Mouse (Mus musculus) stomach, embryonic 15.5 days (tissue): ENCODE measurements at regions not wholly inside any gene's neighbourhood (a gene's known extent, or its start where the extent isn't known, plus 50 kb on each side); places are given as distances from the start of the nearest gene placed in this dataset.
A peak's percentile ranks its signal among the peaks of the same experiment; 100 is the strongest.

ENCODE experiments used
- ATAC-seq: fragments of 200-750 bp; cut with Nextera tagmentation; 2 replicates; pipeline ENCODE4 v1.8.0; 2017; ENCODE audit warnings: low read depth, moderate number of reproducible peaks, moderate TSS enrichment; ENCODE audit not compliant: insufficient read depth, low FRiP score
- H3K27ac ChIP-seq: fragments of 300-500 bp; sonication (generic); 2 replicates; pipeline ENCODE4 v1.5.1; 2015; ENCODE audit warnings: mild to moderate bottlenecking, inconsistent platforms
- H3K27me3 ChIP-seq: fragments of 300-500 bp; sonication (generic); replicated peaks from 2 replicates; pipeline ENCODE4 v1.6.1; 2015; ENCODE audit warnings: inconsistent platforms
- H3K36me3 ChIP-seq: fragments of 300-500 bp; sonication (generic); 2 replicates; pipeline ENCODE4 v1.6.1; 2015; ENCODE audit warnings: inconsistent platforms
- H3K4me1 ChIP-seq: fragments of 300-500 bp; sonication (generic); 2 replicates; pipeline ENCODE4 v1.6.1; 2015; ENCODE audit warnings: inconsistent platforms
- H3K4me2 ChIP-seq: fragments of 300-500 bp; sonication (generic); 2 replicates; pipeline ENCODE4 v1.6.1; 2015; ENCODE audit warnings: mild to moderate bottlenecking, inconsistent platforms
- H3K4me3 ChIP-seq: fragments of 300-500 bp; sonication (generic); replicated peaks from 2 replicates; pipeline ENCODE4 v1.5.1; 2015; ENCODE audit warnings: inconsistent platforms
- H3K9ac ChIP-seq: fragments of 300-500 bp; sonication (generic); 2 replicates; pipeline ENCODE4 v1.6.1; 2015; ENCODE audit warnings: inconsistent platforms
- H3K9me3 ChIP-seq: fragments of 300-500 bp; sonication (generic); 2 replicates; pipeline ENCODE4 v1.6.1; 2016; ENCODE audit warnings: inconsistent platforms
- WGBS: fragments of 180-500 bp; shearing (Covaris S2); methylation state at CpG from one replicate; pipeline ENCODE4 v1.1.7; 2015; 5-methylcytosine and 5-hydroxymethylcytosine counted together

GRCm38 (mm10) chr3:144137483-144137882 is 67.5 kb downstream of the Lmo4 start:
- no peak overlapping the region for H3K4me2 ChIP-seq
- ATAC-seq: no peak
- WGBS: 87% methylated on average over 3 of the region's 3 CpGs
- no peaks in the 10 kb centered on the region for H3K4me1 ChIP-seq
- no peak overlapping the region for H3K9ac ChIP-seq
- H3K36me3 ChIP-seq: no peaks in the 10 kb centered on the region
- H3K4me3 ChIP-seq: no peak overlapping the region
- H3K27me3 ChIP-seq: no peaks in the 10 kb centered on the region
- no peak overlapping the region for H3K27ac ChIP-seq
- H3K9me3 ChIP-seq: no peaks in the 10 kb centered on the region

- Histone ChIP-seq H3K27me3 (no peaks in the 10 kb centered on the region), H3K36me3 (no peaks in the 10 kb centered on the region), H3K4me1 (no peaks in the 10 kb centered on the region), H3K27ac (no peak overlapping the region; the same call in 1 of the 2 replicates), H3K4me3 (no peak overlapping the region), H3K4me2 (no peak overlapping the region), H3K9ac (no peak overlapping the region), H3K9me3 (no peaks in the 10 kb centered on the region)
- ATAC-seq: peak; percentile 85
- WGBS: 53% methylated on average over 2 of the region's 2 CpGs
These were observed 68.6 kb downstream of the Lmo4 start for GRCm38 (mm10) chr3:144136432-144136831.

DNA sequence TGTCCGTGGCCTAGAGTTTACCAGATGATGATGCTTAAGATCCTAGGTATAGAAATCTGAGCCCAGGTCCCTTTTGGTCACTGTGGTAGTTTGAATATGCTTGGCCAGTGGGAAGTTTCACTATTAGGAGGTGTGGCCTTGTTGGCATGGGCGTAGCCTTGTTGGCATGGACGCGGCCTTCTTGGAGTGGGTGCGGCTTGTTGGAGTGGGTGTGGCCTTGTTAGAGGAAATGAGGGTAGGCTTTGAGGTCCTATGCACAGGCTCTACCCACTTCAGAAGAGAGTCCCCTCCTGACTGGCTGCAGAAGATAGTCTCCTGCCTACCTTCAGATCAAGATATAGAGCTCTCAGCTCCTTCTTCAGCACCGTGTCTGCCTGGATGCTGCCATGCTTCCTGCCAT is 69.4 kb downstream of the Lmo4 start:
- no peak for ATAC-seq
- Histone ChIP-seq H3K4me3 (no peak overlapping the region), H3K27ac (no peak overlapping the region), H3K36me3 (no peaks in the 10 kb centered on the region), H3K4me2 (no peak overlapping the region), H3K4me1 (no peaks in the 10 kb centered on the region), H3K27me3 (no peaks in the 10 kb centered on the region), H3K9me3 (no peaks in the 10 kb centered on the region), H3K9ac (no peak overlapping the region)
- 93% methylated on average over 6 of the region's 6 CpGs for WGBS

GRCm38 (mm10) chr3:144128042-144128441 is 77.0 kb downstream of the Lmo4 start:
- no peak overlapping the region for H3K4me3 ChIP-seq
- no peaks in the 10 kb centered on the region for H3K4me1 ChIP-seq
- H3K9me3 ChIP-seq: no peaks in the 10 kb centered on the region
- no peak overlapping the region for H3K27ac ChIP-seq
- H3K27me3 ChIP-seq: no peaks in the 10 kb centered on the region
- no peak for ATAC-seq
- no peaks in the 10 kb centered on the region for H3K36me3 ChIP-seq
- WGBS: 89% methylated on average over 4 of the region's 4 CpGs
- H3K9ac ChIP-seq: no peak overlapping the region
- no peak overlapping the region for H3K4me2 ChIP-seq

- H3K4me3 ChIP-seq: no peak overlapping the region
- no peaks in the 10 kb centered on the region for H3K36me3 ChIP-seq
- no peak overlapping the region for H3K4me2 ChIP-seq
- H3K27me3 ChIP-seq: no peaks in the 10 kb centered on the region
- no peak overlapping the region for H3K27ac ChIP-seq
- H3K9ac ChIP-seq: no peak overlapping the region
- 80% methylated on average over 4 of the region's 4 CpGs for WGBS
- no peaks in the 10 kb centered on the region for H3K9me3 ChIP-seq
- H3K4me1 ChIP-seq: no peaks in the 10 kb centered on the region
- ATAC-seq: no peak
These were observed 80.7 kb downstream of the Lmo4 start for GRCm38 (mm10) chr3:144124353-144124752.

GRCm38 (mm10) chr3:144123361-144124072 is 81.5 kb downstream of the Lmo4 start:
- Histone ChIP-seq H3K4me2 (no peak overlapping the region), H3K9ac (no peak overlapping the region), H3K9me3 (no peaks in the 10 kb centered on the region), H3K4me1 (no peaks in the 10 kb centered on the region), H3K4me3 (no peak overlapping the region), H3K27me3 (no peaks in the 10 kb centered on the region), H3K27ac (no peak overlapping the region), H3K36me3 (no peaks in the 10 kb centered on the region)
- ATAC-seq: no peak
- 75% methylated on average over 6 of the region's 6 CpGs for WGBS

DNA sequence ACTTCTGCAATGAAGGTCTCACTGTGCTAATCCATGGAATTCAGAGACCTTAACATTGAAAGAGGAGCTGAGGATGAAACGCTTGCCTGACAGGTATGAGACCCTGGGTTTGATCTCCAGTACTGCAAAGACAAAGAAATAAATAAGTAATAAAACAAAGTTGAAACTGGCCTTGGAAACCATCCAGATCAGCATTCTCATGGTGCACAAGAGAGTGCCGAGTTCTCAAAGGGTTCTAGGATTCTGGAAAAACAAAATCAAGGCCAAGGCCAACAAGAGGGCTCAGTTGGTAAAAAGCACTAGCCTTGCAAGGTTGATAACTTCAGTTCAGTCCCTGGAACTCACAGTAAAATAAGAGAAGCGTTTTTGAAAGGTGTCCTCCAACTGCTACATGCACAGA is 85.9 kb downstream of the Lmo4 start:
- H3K27ac ChIP-seq: no peak overlapping the region
- WGBS: 64% methylated on average over 3 of the region's 3 CpGs
- no peak for ATAC-seq
- no peak overlapping the region for H3K4me2 ChIP-seq
- H3K4me3 ChIP-seq: no peak overlapping the region
- H3K4me1 ChIP-seq: no peaks in the 10 kb centered on the region
- no peaks in the 10 kb centered on the region for H3K36me3 ChIP-seq
- H3K27me3 ChIP-seq: no peaks in the 10 kb centered on the region
- no peak overlapping the region for H3K9ac ChIP-seq
- no peaks in the 10 kb centered on the region for H3K9me3 ChIP-seq

- Histone ChIP-seq H3K4me3 (no peak overlapping the region), H3K9ac (no peak overlapping the region), H3K9me3 (no peaks in the 10 kb centered on the region), H3K4me1 (no peaks in the 10 kb centered on the region), H3K27ac (no peak overlapping the region), H3K4me2 (no peak overlapping the region), H3K27me3 (no peaks in the 10 kb centered on the region), H3K36me3 (no peaks in the 10 kb centered on the region)
- 67% methylated on average over 11 of the region's 11 CpGs for WGBS
- ATAC-seq: no peak
These were observed 91.1 kb downstream of the Lmo4 start for GRCm38 (mm10) chr3:144113672-144114645.

DNA sequence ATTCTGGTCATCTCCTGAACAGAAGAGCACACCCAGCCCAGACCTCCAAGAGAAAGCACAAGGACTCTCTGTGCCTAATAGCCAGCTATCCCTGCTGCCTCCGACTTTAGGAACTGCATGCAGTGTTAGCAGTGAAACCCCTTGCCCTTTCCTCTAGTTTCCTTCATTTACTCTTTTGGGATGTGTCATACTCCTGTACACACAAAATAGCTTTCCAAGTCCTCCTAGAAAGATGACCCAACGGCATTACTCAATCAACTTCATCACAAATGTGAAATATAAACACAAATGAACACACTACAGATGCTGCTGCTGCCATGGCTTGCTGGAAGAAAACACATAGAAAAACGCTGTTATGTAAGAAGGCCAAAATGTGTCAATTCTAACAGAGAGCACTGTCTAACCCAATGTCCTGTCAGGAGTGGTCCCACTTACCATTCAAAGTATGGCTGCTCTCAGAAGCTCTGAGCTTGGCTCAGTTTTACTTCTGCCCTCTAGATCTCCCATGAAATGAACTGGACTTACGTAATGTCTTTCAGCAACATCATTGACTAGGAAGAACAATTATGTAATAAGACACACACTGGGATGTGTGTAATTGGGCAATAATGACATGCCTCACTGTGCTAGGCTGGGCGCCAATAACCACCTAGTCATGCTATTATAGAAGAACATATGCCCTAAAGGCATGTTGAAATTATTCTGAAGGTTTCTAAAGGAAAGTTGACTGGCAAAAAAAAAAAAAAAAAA is 94.5 kb downstream of the Lmo4 start:
- no peak overlapping the region for H3K4me2 ChIP-seq
- WGBS: 82% methylated on average over 5 of the region's 5 CpGs
- no peaks in the 10 kb centered on the region for H3K36me3 ChIP-seq
- ATAC-seq: no peak
- H3K4me3 ChIP-seq: no peak overlapping the region
- no peak overlapping the region for H3K27ac ChIP-seq
- no peaks in the 10 kb centered on the region for H3K9me3 ChIP-seq
- H3K9ac ChIP-seq: no peak overlapping the region
- no peaks in the 10 kb centered on the region for H3K4me1 ChIP-seq
- no peaks in the 10 kb centered on the region for H3K27me3 ChIP-seq

DNA sequence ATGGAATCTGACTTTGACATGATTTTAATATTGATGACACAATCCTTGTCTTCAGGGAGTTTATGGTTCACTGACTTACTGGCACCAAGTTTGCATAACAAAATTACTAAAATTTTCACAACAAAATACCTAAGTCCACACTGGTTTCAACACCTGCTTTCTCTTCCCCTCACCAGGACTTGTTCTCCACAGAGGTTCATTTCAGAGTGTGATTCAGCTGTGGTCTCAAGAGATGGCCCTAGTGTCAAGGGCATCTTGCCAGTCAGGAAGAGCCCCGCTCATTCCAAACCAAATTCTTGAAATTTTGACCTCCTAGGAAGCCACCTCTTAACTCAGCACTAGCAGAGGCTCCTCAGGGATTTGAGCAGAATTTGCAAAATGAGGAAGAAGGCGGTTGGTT is 95.3 kb downstream of the Lmo4 start:
- Histone ChIP-seq H3K27ac (no peak overlapping the region), H3K4me1 (no peaks in the 10 kb centered on the region), H3K4me3 (no peak overlapping the region), H3K27me3 (no peaks in the 10 kb centered on the region), H3K9ac (no peak overlapping the region), H3K9me3 (no peaks in the 10 kb centered on the region), H3K4me2 (no peak overlapping the region), H3K36me3 (no peaks in the 10 kb centered on the region)
- no peak for ATAC-seq
- 74% methylated on average over 2 of the region's 2 CpGs for WGBS

- Histone ChIP-seq H3K4me2 (no peak overlapping the region), H3K4me1 (no peaks in the 10 kb centered on the region), H3K9me3 (no peaks in the 10 kb centered on the region), H3K36me3 (no peaks in the 10 kb centered on the region), H3K27me3 (no peaks in the 10 kb centered on the region), H3K27ac (no peak overlapping the region), H3K9ac (no peak overlapping the region), H3K4me3 (no peak overlapping the region)
- WGBS: 77% methylated on average over 6 of the region's 6 CpGs
- ATAC-seq: no peak
These were observed 96.7 kb downstream of the Lmo4 start for GRCm38 (mm10) chr3:144108310-144108709.

- no peaks in the 10 kb centered on the region for H3K36me3 ChIP-seq
- no peaks in the 10 kb centered on the region for H3K9me3 ChIP-seq
- no peaks in the 10 kb centered on the region for H3K4me1 ChIP-seq
- no peak overlapping the region for H3K4me2 ChIP-seq
- H3K4me3 ChIP-seq: no peak overlapping the region
- 62% methylated on average over 7 of the region's 7 CpGs for WGBS
- ATAC-seq: no peak
- no peak overlapping the region for H3K27ac ChIP-seq
- no peak overlapping the region for H3K9ac ChIP-seq
- no peaks in the 10 kb centered on the region for H3K27me3 ChIP-seq
These were observed 97.4 kb downstream of the Lmo4 start for GRCm38 (mm10) chr3:144107664-144108063.
